Mouse (Mus musculus) inflammation-experienced regulatory T-cells, adult 6 months (primary cell): ENCODE data around the gene Brap. TPM values are rescaled to one million over a fixed set of nuclear protein-coding genes. Genes with fewer than 3 reads are reported as not detected.
"Not testable (repeated sequence)": the region's sequence is repeated elsewhere in the genome, so short reads cannot be mapped to it uniquely, and the experiment has no call there.

Experiments
- ATAC-seq: one replicate; pipeline ENCODE4 v1.8.0; 2017
- polyA plus RNA-seq, 3 experiments: library from polyadenylated mRNA; unstranded; fragments of 100-300 nt; shearing (Covaris generic); gene quantifications; one replicate each; pipeline ENCODE4 v1.2.1; 2017

Brap gene
- polyA plus RNA-seq, 3 experiments from 2014 or later: 9.6 to 14.4 (median 13.5) TPM

DNA sequence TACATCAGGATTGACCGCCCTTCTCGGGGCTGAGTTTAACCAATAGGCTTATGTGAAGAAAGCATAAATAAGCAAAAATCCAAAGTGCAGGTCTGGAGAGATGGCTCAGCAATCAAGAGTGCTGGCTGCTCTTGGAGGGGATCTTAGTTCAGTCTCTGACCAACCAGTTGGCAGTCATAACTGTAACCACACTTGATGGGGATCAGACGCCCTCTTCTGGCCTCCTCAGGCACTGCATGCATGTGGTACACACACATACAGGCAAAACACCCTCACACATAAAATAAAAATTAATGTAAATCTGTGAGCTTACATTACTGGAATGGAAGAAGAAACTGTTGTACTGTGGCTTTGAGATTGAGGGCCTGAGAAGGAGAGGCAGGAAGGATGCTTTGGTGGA, 10.0 kb downstream of the Brap start:
- no peak for ATAC-seq

DNA sequence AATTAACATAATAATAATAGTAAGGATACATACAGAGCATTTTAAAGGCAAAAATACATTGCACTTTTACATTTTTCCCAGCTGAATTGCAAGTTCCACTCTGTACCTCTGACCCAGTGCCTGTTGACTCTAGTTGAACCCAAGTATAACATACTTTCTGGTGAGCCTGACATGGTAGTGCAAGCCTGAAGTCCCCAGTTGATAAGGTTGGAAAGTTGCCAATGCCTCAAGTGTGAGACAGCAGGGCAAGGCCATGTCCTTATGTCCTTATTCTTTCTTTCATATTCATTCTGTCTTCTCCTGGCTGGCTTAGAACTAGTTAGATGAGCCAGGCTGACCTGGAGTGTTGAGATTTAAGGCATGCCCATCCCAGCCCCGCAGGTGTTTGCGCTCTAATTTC, 21.9 kb downstream of the Brap start:
- no peak for ATAC-seq

DNA sequence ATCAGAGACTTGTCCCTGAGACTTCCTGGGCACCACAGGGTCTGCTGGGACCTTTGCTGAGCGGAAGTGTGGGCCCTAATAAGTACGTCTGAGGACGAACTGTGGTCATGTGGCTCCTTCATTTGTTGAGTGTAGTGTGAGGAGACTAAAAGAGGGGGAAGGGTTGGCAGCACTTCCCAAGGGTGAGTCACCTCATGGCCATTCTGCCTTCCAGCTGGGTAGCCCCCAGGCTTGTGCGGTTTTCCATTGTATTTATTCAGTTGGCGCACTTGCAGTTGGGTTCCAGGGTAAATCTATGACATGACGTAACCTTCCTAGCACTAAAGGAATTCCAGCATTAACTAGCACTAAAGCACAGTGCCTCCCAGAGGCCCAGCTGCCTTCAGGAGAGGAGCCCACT, 25.1 kb downstream of the Brap start:
- ATAC-seq: no peak

DNA sequence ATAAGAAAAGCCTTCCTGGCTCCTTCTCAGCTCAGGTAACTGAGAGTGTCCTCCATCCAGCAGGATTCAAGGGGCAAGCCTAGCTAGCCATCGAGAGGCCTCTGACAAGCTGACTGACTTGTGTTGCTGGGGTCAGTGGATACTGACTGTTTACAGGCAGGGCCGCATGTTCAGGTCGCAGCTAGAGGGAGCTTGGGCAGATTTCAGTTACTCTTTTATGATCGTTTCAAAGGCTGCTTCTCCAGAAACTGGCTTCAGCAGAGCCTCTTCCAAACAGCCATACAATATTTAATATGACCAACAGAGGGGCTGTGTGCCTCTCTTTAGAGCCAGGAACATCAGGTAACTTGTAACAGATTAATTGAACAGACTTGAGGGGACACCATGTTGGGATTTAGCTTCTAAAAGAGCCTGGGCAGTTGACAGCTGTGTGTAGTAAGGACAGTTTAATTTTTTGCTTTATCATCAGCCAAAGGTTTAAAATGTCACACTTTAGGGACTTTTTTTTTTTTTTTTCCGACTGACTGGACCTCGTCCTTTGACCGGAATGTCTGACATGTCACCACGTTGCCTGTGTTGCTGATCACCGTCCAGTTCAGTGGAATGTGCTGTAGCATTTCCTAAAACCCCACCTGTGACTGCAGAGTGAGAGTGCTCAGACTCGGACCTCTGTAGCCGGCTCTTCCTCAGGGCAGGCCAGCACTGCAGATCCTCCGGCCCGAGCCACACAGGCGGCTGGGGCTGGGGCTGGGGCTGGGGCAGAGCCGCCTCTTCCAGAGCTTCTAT, 25.9 kb downstream of the Brap start:
- ATAC-seq: no peak

DNA sequence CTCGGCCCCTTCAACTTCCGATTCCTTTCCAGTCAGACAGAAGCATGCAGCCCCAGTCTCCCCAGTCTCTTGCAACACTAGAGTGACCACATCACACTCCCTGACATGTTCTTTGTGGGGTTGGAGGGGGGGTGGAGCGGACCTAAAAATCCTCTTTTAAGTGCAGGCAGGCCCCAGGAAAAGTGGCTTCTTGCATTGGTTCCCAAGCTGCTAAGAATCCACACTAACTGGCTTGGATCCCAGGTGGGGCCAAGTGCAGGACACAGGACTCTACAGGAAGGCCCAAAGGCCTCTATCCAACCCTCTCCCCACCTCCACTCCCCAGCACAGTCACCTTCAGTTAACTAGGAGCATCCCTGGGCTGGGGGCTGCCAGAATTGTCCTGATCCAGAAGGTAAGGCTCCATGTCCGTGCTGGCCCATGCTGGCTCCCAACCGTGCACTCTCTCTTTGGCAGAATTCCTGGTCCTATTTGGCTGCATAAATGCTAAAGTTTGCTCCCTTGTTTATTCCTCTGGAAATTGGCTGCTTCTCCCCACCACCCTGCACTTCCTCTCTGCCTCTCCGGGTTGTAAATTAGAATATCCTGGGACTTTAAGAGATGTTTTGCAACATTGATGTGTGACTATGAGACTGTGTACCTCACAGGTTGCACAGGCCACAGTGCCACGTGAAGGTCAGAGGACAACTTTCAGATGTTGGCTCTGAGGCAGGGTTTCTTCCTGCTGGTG, 30.3 kb downstream of the Brap start:
- ATAC-seq: no peak

DNA sequence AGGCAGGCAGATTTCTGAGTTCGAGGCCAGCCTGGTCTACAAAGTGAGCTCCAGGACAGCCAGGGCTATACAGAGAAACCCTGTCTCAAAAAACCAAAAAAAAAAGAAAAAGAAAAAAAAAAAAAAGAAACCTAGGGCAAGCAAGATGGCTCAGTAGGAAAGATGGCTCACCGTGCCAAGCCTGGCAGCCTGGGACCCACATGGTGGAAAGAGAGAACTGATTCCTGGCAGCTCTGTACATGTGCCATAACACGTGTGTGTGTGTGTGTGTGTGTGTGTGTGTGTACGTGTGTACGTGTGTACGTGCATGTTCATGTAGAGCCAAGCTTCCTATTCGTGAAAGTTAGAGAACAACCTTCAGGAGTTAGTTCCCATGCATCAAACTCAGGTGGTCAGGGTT, 31.1 kb downstream of the Brap start:
- not testable (repeated sequence) for ATAC-seq

DNA sequence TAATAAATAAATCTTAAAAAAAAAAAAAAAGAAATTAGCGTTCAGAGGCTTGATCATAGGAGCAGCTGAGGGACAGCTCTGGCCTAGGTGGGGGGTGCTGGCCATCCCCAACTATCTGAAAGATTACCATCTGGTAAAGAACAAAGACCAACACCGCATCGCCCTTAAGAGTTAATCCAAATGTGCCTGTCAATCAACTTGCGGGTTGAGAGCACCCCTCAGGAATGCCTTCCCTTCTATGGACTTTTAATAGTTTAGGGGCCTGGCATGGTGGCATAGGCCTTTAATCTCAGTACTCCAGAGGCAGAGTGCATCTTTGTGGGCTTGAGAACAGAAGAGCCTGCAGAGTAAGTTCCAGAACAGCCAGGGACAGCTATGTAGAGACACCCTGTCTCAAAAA, 32.5 kb downstream of the Brap start:
- no peak for ATAC-seq

DNA sequence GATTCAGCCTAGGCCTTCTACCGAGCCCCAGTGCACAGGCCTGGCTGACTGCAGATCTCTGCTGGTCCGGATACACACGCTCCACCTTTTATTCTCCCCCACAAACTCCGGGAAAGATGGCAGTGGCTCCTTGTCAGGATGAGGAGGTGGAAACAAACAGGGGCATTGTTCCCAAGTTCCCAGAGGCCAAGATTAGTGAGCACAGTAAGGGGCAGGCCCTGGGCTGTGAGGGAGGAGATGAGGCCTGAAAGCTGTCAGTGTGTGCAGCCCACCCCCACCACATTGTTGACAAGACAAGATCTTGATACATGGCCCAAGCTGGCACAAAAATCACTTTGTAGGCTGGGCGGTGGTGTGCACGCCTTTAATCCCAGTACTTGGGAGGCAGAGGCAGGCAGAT, 36.4 kb downstream of the Brap start:
- no peak for ATAC-seq

DNA sequence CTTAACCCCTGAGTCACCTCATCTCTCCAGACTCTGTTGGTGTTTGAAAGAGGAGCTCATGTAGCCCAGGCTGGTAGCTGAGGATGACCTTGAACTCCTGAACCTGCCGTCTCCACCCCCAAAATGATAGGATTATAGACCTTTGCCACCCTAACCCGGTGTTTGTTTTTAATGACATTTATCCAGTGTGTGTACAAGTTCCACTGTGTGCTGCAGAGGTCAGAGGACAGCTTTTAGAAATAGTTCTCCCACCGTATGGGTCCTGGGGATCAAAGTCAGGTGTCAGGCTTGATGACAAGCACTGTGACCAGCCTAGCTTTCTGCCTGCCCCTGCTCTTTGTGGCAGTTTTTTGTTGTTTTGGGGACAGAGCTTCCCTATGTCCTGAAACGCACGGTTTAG, 39.5 kb downstream of the Brap start:
- no peak for ATAC-seq

DNA sequence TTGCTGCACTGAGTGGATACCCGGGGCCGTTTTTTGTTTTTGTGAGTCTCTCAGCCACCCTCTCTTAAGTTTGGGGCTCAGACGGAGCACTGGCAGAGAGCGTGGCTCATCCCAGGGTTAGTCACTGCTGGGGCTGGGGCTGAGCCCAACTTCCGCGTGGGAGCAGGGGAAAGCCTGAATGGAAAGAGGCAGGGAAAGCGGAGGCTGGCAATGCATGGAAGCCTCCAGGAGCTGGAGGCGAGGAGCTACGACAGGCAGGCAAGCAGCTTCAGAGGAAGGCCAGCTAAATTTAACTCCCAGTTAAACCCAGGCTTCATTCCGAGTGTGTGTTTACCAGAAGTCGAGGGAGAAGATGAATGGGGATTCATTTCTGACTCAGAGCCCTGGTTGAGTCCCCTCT, 40.1 kb downstream of the Brap start:
- ATAC-seq: no peak

DNA sequence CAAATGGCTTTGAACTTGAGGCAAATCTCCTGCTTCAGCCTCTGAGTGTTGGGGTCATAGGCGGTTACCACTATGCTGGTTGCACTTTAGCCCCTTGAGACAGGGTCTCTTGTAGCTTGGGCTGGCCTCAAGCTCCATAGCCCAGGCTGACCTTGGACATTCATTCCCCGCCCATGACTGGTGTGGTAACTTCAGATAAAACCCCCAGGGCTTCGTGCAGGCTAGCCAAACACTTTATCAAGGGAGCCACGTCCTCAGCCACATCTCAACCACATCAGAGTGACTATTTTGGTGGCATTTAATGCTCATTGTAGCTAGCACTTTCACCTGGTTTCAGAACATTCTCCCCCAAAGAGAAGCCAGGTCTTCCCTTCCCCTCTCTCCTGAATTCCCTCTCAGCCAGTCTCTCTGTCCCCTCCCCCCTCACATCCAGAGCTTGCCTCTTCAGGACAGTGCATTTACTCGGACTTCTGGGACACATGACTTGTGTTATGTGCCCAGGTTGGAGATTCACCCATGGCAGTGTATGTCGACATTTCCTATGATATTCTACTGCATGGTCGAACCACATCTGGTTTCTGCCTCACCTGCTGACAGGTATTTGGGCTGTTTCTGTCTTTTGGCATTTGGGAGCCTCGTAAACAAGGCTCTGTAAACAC, 40.9 kb downstream of the Brap start:
- ATAC-seq: no peak

DNA sequence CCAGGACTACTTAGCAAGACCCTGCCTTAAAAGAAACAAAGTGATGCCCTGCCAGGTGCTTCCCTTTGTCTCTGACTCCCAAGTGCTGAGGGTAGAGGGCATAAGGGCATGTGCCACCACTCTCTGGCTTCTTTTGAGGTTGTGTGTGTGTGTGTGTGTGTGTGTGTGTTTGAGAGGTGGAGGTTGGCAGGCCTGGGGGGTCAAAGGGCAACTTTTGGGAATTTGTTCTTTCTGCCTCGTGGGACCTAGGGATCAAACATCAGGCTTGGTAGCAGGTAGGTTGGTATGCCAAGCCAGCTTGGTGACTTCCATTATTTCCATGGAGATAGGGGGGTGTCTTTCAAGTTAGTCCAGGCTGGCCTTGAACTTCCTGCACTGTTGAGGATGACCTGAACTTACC, 43.0 kb downstream of the Brap start:
- no peak for ATAC-seq

DNA sequence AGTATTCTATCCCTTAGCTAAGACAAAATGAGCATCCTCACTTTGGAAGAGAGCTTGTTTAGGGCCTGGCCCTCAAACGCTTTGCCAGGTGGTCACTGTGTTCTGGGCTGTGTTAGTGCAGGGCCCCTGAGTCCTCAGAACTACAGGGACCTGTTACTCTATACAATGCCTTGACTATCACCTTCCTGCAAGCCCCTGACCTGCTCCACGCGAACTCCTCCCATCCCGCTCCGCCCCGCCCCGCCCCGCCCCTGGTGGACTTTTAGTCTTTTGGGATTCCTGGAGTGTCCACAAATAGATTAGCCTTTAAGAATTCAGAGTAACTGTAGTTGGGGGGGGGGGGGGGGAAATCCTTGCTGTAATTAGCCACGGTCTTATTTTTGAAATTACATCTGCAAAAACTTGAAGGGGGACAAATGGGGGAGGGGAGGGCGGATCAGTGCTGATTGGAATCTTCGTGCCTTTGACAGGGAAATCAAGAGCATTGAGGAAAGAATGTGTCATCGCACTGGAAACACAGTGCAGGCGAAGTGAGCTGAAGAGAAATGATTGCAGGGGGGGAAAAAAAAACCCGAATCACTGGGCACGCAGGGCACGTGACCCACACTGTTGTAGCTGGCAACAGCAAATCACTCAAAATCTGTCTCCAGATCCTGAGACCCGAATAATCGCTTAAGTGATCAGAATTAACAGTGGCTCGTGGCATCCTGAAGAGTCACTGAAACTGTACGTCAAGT, 44.3 kb downstream of the Brap start:
- no peak for ATAC-seq

DNA sequence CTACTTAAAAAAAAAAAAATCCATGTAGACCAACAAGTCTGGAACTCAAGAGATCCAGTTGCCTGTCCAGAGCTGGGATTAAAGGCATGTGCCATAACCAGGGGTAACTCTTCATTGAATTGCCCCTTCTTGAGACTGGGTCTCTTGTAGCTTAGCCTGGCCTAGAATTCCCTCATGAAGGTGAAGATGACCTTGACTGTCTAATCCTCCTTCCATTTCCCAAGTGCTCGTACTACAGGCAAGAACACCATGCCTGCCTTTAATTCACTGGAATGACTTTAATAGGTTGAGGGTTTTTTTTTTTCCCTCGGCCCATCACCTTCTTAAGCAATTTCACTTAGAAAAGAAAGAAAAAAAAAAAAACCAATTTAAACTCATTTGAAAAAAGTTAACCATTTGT, 50.0 kb downstream of the Brap start:
- no peak for ATAC-seq

DNA sequence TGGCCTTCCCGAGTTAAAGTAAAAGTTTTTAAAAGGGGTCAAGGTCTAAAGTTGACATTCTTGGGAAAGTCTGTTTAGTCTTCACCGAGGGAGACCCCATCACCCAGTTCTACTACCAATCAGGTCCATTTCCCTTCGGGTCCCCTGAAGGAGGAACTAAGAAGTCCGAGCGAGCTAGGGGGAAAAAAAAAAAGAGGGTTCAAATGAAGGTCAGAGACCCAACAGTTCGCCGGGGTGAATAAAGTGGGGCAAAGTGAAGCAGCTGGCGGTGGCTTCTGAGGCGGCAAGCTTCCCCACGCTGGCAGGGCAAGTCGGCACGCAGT, 50.4 kb downstream of the Brap start:
- ATAC-seq: peak; percentile 27

DNA sequence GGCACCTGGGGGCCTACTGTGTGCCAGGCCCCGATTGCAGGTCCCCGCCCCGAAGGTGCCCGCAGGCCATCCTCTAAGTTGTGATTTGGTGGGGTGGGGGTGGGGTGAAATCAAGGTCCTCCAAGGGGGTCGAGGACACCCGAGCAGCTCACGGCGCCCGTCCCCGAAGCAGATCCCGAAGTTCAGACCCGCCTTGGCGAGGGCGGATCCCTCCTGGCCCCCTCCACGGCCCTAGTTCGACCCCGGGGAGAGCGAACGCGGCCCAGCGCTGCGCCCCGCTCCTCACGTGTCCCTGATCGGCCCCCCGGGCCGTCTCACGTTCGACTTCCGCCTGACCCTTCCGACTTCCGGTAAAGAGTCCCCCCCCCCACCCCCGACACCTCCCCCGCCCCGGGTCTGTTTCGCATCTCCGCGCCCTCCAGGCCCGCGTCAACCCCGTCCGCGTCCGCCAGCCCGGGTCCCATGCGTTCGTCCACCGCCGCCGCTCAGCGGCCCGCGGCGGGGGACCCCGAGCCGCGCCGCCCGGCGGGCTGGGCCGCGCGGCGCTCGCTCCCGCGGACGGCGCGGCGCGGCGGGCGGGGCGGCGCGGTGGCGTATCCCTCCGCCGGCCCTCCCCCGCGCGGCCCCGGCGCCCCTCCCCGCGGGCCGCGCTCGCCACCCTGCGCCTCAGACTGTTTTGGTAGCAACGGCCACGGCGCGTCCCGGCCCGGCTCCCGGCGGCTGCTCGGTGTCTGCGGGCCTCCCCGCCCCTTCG, 51.0 kb downstream of the Brap start, which contains the start of gene Atxn2:
Gene Atxn2 (plus strand): TSS at position 164 of the 754 bp plus-strand sequence.
- peak; percentile 73 for ATAC-seq

DNA sequence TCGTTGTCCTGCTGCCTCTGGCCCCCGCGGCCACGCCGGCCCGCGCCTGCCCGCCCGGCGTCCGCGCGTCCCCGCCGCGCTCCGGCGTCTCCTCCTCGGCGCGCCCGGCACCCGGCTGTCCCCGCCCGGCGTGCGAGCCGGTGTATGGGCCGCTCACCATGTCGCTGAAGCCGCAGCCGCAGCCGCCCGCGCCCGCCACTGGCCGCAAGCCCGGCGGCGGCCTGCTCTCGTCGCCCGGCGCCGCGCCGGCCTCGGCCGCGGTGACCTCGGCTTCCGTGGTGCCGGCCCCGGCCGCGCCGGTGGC, 51.5 kb downstream of the Brap start:
- peak; percentile 59 for ATAC-seq

DNA sequence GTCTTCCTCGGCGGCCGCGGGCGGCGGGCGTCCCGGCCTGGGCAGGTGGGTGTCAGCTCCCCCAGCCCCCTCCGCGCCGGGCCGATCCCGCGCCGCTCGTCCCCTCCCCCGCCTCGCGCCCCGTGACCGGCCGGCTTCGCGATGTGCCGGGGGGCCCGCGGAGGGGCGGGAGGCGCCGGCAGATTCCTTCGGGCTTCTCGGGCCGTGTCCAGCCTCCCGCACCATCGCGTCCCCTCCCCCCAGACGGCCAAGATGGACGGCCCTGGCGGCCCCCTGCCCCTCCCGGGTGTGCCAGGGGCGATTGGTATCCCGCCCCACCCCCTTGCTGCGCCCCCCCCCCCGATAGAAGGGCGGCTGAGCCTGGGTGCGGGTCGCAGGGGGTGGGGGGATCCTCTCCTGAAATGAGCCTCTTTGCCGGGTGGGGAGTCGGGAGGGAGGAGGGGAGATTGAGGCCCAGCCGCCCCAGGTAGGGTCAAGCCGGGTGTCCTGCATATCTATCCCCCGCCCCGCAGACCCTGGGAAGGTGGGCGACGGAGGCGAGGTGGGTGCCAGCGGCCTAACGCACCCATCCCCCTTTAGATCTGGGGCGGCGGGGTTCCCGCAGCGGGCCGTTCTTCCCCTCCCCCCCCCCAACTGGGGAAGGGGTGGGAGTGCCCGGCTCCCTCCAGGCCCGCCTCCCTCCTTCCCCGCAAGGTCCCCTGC, 52.0 kb downstream of the Brap start:
- ATAC-seq: no peak

DNA sequence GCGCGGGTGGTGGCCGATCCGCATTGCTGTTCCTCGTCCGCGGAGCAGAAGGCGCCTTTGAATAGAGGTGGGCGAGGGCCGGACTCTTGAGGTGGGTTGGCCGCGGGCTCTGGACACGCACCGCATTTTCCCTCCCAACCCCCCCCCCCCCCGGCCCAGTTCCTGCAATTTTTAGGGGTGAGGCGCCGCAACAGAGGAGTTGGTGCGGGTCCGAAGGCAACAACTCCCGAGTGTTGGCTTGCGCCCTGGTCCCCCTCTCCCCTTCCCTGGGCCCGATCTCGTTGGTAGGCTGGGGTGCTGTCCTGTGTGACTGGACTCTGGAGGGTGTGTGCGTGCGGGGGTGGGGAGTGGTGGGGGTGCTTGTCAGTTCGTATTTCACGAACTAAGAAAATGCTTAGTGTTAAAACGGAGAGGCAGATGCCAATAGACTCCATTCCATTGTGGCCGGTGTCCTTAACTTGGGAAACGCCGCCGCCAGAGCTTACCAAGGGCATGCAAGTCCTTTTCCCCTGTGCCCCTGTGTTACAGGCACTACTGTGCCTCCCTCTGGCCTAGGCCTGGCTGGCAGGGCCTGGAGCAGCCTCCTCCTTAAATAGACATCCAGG, 52.7 kb downstream of the Brap start:
- ATAC-seq: no peak

DNA sequence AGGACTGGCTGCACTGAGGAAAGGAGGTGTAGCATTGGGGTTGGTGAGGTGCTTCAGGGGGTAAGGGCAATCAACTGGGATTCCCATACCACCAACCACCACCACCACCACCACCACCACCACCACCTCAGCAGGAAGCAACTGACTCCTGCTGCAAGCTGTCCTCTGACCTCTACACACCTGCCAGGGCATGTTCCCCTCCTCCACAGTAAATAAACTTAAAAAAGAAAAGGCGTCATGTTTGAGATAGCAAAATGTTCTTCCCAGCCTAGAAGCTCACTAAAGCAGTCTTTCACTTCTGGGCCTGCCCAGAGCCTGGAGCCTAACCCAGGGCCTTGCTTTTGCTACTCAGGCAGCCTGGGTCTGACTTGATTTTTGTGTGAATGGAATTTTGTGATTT, 54.0 kb downstream of the Brap start:
- ATAC-seq: no peak

DNA sequence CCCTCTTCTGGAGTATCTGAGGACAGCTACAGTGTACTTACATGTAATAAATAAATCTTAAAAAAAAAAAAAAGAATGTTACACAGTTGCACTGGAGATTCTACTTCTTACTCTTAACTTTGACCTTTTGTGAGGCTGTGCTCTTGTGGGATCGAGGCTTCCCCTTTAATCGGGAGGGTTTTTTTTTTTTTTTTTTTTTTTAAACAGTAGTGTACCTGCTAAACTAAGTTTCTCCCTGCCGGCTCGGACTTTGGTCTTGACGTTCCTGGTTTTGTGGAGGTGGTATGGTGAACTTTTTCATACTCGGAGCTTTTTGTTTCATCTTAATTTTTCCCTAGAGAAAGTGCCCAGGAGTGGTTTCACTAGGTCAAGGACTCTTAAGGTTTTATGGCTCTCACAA, 54.6 kb downstream of the Brap start:
- ATAC-seq: no peak

DNA sequence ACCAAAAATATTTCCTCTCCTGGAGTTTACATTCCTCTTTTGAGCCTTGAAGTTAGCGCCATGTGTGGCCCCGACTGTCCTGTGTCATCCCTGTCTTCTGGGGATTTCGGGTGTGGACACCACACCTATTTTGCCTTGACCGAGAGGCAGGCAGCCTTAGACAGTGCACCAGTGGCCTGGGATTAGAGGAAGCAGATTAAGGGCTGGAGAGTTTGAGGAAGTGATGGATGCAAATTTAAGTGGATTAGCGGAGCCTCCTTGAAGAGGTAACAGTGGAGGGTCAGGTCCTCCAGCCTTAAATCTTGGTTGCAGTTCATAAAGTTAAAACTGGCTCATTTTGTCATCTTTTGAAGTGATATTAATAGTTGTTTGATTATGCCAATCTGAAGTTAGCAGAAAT, 58.1 kb downstream of the Brap start:
- ATAC-seq: no peak
